Mouse (Mus musculus) R1 (cell line): ENCODE measurements around the gene Tatdn2.
"Not testable (repeated sequence)": the region's sequence is repeated elsewhere in the genome, so short reads cannot be mapped to it uniquely, and the experiment has no call there.

Source experiments
- DNase-seq: peaks from one replicate; pipeline ENCODE4 v3.0.0-alpha.2; 2018; ENCODE audit warnings: low read depth, low spot score

The Tatdn2 gene

DNA sequence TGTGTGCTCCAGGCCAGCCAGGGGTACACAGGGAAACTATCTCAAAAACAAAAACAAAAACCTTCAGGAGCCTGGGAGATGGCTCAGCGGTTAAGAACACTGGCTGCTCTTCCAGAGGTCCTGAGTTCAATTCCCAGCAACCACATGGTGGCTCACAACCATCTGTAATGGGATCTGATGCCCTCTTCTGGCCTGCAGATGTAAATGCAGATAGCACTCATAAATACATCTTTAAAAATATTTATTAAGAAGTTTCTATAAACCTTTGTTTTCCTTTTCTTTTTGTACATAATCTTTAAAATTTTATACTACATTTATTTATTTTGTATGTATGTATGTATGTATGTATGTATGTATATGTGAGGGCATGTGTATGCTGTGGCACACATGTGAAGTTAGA is 24.8 kb upstream of the Tatdn2 start:
- not testable (repeated sequence) for DNase-seq

DNA sequence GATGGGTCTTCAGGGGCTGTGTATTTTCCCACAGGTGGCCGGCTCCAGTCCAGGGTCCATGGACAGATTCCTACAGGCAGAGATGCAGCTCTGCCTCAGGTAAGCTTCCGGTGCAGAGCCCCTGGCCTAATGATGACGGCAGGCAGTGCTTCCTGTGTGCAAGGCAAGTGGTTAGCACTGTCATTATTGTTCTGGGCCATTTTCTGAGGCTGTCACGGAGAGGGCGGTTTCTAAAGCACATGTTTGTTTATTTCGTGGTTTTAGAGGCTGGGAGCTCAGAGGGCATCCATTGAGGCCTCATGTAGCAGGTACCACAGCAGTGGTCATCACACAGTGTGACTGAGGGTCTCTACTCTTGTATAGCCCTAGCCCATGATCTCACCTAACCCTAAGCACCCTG is 23.9 kb upstream of the Tatdn2 start:
- no peak for DNase-seq

DNA sequence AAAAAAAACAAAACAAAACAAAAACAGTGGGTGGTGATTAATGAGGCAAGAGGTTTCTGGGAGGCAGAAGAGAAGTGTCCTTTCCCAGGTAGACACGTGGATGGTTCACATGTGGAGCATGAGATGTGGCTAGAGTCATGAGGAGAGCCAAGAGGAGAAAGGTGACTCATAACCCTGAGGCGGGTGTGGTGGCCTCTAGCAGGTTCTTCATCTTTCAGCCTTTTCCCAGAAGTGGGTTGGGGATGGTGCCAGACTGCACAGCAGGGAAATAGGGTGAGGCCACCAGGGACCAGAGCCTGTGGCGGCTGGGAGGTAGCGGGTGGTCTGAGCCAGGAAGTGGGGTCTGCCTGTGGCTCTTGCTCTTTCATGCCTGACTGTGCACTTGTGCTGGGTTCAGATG is 21.6 kb upstream of the Tatdn2 start:
- DNase-seq = peak; percentile 57

DNA sequence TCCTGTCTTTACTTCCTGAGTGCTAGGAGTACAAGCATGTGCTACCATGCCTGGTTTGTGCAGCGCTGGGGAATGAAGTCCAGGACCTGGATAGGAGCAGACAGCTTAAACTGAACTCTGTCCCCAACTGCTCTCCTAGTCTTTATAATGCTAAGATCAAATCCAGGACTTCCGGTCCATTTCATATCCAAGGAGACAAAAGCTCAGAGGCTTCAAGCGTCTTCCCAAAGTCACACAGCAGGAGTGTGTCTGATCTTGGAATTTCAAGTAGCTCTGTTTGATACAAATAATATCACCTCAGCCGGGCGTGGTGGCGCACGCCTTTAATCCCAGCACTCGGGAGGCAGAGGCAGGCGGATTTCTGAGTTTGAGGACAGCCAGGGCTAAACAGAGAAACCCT is 20.9 kb upstream of the Tatdn2 start:
- peak; percentile 93 for DNase-seq

DNA sequence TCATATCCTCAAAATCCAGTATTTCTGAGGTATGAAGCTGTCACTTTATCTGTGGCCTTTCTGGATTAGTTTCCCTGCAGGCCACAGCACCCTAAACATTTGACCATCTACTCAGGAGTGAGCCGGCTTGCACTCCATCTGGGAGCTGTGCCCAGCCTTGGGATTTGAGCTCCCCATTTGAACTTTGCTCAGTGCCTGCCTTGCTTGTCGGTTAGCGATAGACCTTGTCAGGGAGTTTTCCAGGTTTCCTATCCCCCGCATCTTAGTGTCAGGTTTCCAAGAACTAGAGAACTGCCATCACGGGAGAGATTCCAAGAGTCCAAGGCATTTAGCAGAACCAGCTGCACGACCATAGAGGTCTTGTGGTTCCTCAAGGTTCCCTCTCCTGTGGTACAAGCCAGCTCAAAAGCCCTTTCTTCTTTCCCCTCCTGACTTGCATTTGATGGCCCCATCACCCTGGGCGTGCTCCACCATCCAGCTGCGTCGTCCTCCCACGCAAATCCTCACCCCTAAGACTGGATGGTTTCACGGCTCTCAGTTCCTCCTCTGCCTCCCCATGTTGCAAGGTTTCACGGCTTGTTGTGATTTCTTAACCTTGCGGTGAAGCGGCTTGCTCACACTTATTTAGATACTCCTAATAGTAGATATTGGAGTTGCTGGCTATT is 19.6 kb upstream of the Tatdn2 start:
- DNase-seq = no peak

DNA sequence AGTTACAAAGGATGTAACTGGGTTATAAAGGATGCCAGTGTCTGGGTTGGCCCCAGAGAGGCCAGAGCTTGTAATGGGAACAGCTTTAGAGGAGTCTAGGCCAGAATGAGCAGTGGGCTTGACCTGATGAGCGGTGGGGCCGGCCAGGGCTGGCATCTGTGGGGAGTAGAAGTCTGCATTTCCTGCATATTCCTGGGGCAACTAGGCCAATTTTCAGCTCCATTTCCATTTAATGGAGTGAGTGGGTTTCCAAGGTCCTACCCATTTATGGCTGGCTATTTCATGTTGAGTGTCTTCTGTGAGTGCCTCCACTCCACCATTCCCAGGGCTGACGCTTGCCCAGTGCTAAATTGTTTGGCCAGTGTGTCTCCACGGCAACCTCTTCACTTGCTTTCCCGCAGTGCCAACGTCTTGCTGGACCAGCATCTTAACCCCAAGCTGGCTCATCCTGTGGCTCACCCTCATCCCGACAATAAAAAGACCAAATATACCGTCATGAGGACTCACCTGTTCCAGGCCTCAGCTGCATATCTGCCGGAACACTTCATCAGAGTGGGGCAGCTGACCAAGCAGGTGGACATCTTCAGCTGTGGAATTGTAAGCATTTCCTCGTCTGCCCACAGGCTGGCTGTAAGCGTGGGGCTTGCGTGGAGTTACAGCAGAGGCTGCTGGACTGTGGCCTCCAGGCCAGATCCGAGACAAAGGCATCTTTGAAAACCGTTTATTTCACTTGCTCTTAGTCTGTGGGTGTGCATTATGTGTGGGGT is 18.4 kb upstream of the Tatdn2 start:
- DNase-seq = no peak

DNA sequence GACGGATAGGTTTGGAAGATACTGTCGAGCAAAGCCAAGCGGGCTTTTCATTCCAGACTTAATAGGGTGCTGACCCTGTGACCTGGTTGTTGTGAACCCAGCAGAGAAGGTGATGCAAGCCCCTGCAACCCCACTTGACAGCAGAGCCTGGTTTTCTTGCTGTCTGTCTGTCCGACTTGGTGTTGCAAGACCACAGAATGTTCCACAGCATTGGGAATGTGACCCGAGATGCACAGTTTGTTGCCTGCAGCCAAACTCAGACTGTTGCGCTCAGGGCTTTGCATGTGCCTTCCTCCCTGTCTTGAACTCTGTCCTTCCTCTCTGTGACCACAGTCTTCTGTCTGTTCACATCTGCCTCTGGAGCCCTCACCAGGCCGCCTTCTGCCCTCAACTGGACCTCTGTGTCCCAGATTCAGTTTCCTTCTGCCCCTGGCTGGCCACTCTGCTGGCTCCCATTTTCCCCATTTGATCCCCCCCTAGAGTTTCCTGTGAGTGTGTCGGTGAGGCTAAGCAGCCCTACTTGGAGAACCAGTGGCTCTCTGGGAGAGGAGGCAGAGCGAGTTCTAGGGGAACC is 16.8 kb upstream of the Tatdn2 start:
- DNase-seq = no peak

DNA sequence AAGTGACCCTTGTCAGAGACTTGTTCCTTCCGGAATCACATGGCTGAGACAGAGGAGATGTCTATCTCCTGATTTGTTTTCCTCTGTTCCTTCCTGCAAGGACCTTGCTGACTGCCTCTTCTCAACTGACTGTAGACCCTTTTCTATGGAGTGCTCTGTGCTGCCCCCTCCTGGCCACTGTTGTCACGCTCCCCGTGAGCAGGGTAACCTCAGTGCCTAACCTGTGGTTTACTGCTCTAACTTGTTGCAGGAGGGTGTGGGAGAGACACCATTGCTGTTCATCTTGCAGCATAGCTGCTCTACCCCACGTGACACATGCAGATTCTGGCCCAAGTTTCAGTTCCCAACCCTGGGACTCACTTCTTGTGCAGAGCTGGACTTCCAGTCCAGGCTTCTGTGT is 15.6 kb upstream of the Tatdn2 start:
- peak; percentile 91 for DNase-seq

DNA sequence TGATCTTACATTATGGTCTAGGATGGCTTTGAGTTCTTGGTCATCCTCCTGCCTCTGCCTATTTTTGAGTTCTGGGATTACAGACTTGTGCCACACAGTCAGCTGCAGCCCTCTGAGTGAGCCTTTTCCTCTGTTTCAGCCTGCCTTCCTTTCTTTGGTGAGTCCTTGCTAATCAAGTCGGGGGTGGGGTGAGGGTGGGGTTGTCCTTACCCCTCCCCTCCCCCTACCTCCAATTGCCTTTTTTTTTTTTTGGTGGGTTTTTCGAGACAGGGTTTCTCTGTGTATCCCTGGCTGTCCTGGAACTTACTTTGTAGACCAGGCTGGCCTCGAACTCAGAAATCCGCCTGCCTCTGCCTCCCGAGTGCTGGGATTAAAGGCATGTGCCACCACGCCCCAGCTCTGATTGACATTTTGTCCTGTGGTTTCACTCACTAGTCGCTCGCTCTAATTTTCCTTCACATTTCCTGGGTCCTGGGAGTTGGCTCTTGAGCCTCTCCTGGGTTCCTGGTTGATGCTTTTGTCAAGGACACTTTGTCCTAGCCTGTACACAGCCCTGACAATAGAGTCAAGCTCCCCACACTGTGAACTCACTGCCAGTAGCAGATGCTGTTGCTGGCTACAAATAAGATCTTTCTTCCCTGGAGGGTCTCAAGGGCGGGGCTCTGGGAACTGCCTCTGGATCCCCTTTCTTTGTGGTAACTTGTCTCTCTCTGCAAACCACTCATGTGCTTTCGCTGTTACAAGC is 13.6 kb upstream of the Tatdn2 start:
- DNase-seq = peak; percentile 94

DNA sequence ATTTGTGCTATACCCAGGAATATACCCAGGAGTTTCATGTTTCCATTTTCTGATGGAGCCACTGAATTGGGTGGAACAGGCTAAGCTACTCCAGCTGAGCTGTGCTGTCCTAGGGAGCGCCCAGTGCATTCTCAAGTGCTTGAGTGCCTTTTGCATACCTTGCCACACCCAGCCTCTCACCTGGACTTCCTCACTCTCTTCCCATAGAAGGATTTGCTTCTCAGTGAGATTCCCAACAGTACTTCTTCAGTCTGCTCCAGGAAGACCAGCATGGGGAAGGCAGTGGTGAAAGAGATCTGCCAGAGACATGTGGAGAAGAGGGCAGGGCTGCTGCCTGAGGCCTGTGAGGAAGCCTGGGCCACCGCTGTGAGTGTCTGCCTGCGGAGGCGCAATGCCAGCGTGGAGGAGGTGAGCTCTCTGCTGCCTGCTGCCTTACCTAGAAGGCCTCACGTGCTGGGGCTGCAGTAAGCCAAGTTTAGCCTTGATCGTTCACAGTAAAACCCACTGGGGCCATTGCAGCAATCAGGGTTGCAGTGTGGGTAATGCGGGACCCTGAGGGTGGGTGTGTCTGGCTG is 10.2 kb upstream of the Tatdn2 start:
- DNase-seq = peak; percentile 96

DNA sequence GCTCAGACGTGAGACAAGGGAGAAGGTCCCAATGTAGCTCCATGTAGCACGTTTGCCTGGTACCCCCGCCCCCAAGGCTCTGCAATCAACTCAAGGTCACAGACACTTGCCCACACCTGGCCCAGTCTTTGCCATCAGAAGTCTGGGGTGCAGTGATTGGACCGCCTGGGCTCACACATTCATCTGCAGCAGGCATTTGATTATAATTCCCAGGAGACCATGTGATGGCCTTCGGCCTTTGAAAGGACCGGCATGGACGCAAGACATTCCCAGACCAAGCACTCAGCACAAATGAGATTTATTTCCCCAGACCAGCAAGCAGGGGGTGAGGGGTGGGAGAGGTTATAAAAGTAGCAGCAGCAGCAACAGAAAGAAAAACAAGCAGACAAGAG is 6.8 kb upstream of the Tatdn2 start:
- peak; percentile 82 for DNase-seq

DNA sequence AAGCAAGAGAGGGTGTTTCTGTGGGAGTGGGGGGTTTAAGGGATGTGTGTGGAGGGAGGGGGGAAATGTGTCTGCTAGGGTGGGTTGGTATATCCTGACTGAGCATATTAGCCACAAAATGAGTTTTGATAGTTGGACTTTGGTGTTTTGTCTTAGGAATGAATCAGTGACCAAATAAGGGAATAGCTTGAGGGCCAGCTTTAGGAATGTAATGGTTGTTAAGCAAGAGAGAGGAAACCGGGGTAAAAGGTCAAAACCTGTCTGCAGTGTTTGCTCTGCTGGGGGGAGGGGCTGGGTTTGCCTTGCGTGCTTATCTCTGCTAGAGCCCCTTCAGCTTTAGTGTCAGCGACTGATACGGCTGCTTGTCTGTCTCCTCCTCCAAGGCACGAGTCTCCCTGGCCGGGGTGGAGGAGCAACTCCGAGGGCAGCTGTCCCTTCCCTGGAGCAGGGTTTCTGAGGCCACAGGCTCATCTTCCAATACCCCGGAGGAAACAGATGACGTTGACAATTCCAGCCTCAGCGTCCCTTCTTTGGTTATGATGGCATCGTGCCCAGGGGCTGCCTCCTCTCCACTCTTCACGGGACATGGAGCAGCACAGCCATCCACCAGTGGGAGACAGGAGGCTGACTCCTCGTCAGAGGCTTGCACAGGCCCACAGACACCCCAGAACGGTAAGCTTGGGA is 6.3 kb upstream of the Tatdn2 start:
- DNase-seq = peak; percentile 93

DNA sequence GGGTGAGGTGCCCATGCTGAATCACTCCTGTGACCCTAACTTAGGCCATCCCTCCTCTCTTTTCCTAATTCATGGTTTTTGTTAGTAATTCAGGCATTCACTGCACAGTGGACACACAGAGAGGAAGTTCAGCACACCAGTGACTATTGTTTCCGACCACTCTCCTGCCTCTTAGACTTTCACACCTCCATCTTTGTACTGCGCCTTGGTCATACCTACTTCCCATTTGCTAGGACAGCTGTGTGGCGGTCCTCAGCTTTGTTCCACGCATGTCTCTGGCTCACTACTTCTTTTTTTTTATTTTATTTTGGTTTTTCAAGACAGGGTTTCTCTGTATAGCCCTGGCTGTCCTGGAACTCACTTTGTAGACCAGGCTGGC is 5.8 kb upstream of the Tatdn2 start:
- no peak for DNase-seq

DNA sequence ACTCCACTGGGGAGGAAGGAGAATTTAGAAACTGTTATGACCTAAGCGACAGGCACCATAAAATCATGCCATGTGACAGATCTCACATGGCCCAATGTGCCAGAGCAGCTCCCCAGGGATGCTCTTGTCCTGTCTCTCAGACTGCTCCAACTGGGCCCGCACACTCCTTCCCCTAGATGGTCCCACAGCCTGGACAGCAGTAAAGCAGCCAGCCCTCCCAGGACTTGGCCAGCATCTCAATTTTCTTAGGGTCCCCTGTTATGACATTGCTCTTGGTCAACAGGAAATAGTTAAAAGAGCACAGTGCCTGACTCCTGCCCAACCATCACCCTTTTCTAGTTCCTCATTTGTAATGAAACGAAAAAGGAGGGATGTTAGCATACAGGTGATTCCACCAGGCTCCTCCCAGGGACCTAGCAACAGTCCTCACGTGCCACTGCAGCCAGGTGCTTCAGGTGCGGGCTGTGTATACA is 4.2 kb upstream of the Tatdn2 start:
- no peak for DNase-seq

DNA sequence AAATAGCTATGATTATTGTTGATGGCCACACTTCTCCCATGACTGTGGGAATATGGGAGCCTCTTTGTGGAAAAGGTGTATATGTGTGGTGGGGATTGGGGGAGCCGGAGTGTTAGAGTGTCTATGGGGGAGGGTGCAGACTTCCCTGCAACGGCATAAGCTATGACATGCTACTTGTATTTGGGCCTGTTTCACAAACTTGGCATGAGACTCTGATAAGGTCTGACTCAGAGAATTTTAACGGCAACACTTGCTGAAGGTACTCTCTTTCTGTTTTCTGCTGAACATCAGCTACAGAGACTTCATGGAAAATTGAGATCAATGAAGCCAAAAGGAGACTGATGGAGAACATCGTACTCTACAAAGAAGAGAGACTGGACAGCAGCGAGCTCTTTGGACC is 3.5 kb upstream of the Tatdn2 start:
- no peak for DNase-seq

DNA sequence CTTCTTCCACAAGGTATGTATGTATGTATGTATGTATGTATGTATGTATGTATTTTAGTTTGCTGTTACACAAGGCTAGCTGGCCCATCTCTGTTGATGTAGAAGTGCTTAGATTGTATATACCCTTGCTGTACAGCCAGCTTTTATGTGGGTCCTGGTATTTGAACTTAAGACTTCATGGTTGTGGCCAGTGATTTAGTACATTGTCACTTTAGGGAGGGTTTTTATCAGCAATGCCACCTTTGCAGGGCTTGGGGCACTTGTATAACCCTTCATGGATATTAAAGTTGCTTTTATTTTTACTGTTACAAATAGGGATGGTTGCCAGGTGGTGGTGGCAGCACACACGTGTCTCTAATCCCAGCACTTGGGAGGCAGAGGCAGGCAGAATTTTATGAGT is 1.6 kb upstream of the Tatdn2 start:
- DNase-seq = no peak

DNA sequence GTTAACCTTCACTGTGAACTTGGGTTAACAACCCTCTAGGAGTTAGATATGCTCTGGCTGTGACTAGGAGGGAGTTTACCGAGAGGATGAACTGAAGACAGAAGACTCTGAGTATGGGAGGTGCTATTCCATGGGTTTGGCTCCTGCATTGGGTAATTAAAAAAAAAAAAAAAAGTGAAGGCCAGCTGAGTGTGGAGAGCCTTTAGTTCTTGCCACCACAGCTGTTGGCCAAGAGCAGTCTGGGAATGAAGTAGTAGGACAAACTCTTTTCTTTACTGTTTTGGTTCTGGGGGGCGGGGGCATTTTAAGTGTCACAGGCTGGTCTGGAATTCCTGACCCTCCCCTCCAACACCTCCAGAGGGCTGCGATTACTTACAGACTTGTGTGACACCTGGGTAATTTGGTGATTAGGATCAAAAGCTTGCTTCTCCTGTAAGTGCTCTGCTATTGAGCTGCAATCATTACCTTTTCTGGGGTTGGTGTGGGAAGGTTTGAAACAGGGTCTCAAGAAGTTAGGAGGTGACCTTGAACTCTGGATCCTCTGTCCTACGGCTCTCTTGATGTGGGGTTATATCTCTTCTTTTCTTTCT is 989 bp upstream of the Tatdn2 start:
- DNase-seq = peak; percentile 61

DNA sequence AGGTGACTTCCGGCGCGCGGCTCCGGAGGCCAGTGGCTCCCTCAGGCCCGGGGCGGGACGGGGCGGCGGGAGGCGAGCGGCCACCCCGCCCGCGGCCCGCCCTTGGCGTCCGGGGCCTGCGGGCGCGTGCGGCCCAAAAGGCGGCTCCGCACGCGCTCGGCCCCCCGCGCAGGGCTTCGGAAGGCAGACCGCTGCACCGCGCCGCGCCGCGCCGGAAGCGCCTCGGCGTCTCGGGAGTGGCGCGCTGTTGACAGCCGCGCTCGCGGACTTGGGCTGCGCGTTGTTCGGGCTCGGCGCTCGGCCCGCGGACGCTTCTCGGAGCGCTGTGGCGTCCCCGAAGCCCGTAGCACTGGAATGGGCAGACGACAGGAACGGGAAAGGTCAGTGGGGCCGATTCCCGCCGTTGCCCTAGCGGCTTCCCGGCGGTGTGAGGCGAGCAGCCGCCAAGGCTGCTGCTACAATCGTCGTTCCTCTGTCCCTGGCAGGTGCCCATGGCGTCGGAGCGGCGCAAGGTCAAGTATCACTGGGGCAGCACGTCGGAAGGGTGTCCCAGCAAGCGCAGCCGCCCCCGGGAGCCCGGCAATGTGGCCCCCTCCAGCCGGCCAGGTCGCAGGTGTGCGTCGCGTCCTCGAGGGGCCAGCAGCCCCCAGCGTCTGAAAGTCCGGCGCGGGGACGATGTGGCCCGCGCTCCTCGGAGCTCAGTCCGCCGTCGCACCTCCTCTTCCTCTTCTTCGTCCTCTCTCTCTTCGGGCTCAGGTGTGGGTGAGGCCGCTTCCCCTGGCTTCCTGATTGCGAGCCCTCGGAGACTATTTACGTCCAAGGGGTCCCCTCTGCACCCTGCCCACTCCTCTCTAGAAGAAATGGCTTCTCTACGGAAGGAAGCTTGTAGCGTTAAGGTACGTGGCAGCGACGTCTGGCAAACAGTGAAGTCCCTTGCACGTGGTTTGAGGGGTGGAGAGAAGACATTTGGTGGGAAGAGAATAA is 664 bp downstream of the Tatdn2 start:
- peak; percentile 57 for DNase-seq

DNA sequence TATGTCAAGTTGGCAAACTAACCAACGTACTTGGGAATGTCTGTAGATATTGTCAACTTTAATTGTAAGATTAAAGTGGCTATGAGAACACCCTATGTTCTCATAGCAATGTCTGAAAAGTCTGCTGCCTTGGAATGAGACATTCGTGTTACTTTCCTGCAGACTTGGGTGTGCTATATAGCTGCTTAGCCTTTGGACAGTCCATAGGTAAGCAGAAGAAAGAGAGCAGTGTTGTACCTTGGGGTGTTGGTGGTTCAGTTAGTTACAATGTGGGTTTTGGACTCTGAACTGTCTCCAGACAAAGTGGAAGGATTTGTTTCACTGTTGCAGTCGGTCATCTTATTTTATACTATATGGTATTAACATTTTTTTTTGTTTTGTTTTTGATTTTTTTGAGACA is 15.9 kb downstream of the Tatdn2 start:
- DNase-seq = no peak

DNA sequence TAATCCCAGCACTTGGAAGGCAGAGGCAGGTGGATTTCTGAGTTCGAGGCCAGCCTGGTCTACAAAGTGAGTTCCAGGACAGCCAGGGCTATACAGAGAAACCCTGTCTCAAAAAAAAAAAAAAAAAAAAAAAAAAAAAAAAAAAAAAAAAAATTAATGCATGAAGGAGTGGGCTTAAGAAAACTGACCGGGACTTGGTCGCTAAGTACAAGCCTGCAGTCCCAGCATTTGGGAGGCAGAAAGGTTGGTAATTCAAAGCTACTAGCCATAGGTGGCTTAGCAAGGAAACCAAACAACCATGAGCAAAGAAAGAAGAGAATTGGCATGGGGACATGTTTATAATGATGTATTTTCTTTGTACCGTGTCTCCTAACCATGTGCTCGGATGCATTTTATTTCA is 16.5 kb downstream of the Tatdn2 start:
- not testable (repeated sequence) for DNase-seq
